In the genomic region with DNA sequence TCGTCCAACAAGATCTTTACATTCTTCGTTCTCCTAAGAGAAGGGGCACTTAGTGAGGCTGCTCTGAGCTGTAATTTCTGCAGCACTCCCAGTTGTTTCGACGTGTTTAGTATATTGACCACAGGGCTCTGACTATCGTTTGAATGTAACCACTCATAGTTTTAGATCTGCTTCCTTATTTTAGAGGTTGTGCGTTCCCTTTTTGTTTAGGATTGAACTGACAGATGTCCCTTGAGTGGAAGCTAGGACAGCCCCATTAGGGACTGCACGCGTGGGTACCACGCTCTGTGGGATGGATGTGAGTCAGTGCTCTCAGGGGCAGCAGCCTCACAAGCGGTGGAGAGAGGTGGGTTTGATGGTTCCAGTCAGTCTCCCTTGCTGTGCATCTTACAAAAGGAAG, we compare ENCODE assay signal across 22 mouse cellular contexts.
"Had no signal": no experiment of that assay in that cellular context is flagged by ENCODE, and none has a peak within 500 bp of the region (broad histone marks: within the 10 kb centered on the region; RNA-seq: fewer than 3 reads in every experiment).

No protein-coding gene starts in this region.

- DNase-seq: heart, postnatal 10 days; heart, postnatal 14 days; heart, postnatal 36 days; heart, postnatal 4 days; kidney, adult 11 months; kidney, adult 18-20 months; kidney, adult 2 months; kidney, adult 8-10 months; kidney, adult 9 months; kidney, postnatal 10 days; kidney, postnatal 14 days; kidney, postnatal 25 days; kidney, postnatal 36 days; kidney, postnatal 4 days; layer of hippocampus, adult 9-11 months; layer of hippocampus, postnatal 36 days had no signal

- ATAC-seq: hindbrain, embryonic 16.5 days; hindbrain, postnatal 0 days; inflammation-experienced regulatory T-cells, adult 6 months; intestine, embryonic 15.5 days; intestine, embryonic 16.5 days; intestine, postnatal 0 days had no signal
